Mouse (Mus musculus) heart, adult 2 months (tissue): Measurements from ENCODE around the gene Poc1a. TPM values are rescaled to one million over a fixed set of nuclear protein-coding genes. Genes with fewer than 3 reads are reported as not detected.

Experiments used
- DNase-seq, 2 experiments: peaks; one replicate each; pipeline ENCODE4 v3.0.0; 2021
- H3K27ac ChIP-seq: fragments of 200-600 bp; 2 replicates; pipeline ENCODE4 v1.8.1; 2022
- H3K27me3 ChIP-seq: fragments of 200-500 bp; 2 replicates; pipeline ENCODE4 v1.6.1; 2012; ENCODE audit warnings: mild to moderate bottlenecking, low read length, inconsistent platforms, mixed read lengths; ENCODE audit not compliant: control insufficient read depth, insufficient read depth
- H3K36me3 ChIP-seq: fragments of 200-500 bp; 2 replicates; pipeline ENCODE4 v1.6.1; 2012; ENCODE audit warnings: low read length, inconsistent platforms; ENCODE audit not compliant: control insufficient read depth, insufficient read depth
- H3K4me1 ChIP-seq: fragments of 200-500 bp; 2 replicates; pipeline ENCODE4 v1.6.1; 2011; ENCODE audit warnings: low read length; ENCODE audit not compliant: control insufficient read depth, insufficient read depth
- H3K4me3 ChIP-seq: fragments of 200-600 bp; 2 replicates; pipeline ENCODE4 v1.8.1; 2022
- H3K79me2 ChIP-seq: fragments of 200-500 bp; replicated peaks from 2 replicates; pipeline ENCODE4 v1.6.1; 2012; ENCODE audit warnings: mild to moderate bottlenecking, inconsistent platforms, low read length, moderate library complexity, mixed read lengths; ENCODE audit not compliant: control insufficient read depth, insufficient read depth
- H3K9ac ChIP-seq: fragments of 200-500 bp; 2 replicates; pipeline ENCODE4 v1.6.1; 2012; ENCODE audit warnings: low read depth, mild to moderate bottlenecking, control low read depth, inconsistent platforms, low read length, mixed read lengths
- CTCF ChIP-seq: fragments of 200-600 bp; IDR thresholded peaks from 2 replicates; pipeline ENCODE4 v1.8.1; 2022; ENCODE audit warnings: antibody characterized with exemption, mild to moderate bottlenecking, moderate library complexity
- EP300 ChIP-seq: fragments of 200-500 bp; IDR thresholded peaks from 2 replicates; pipeline ENCODE4 v1.6.1; 2011; ENCODE audit warnings: low read depth, low read length, control low read depth; ENCODE audit not compliant: insufficient read depth
- POLR2A ChIP-seq: fragments of 200-500 bp; IDR thresholded peaks from 2 replicates; pipeline ENCODE4 v1.6.1; 2011; ENCODE audit warnings: mild to moderate bottlenecking, low read depth, low read length, control low read depth; ENCODE audit not compliant: insufficient read depth
- WGBS: fragments of 180-500 bp; shearing (Covaris S2); methylation state at CpG from one replicate; pipeline ENCODE4 v1.1.7; 2018; 5-methylcytosine and 5-hydroxymethylcytosine counted together
- intact Hi-C: fragments of 180-260 bp; cut with DNase I; formaldehyde crosslinking; loops from one replicate; pipeline ENCODE4 v1.15.1; 2025
- polyA plus RNA-seq: library from polyadenylated mRNA; depleted of rRNA; stranded (reverse); fragments of >200 nt; gene quantifications from 2 replicates; pipeline ENCODE4 v1.2.3, GENCODE M21; 2012
- total RNA-seq, 2 experiments: library from RNA; stranded (reverse); gene quantifications; 2 replicates each; pipeline ENCODE4 v1.2.3; 2021

Poc1a gene
- total and polyA plus RNA-seq, 3 experiments, result 3.2 to 6.2 (median 4.0) TPM

- peaks cover 10% of the 10 kb centered on the region for H3K36me3 ChIP-seq
- peak overlapping the region; percentile 60 for H3K9ac ChIP-seq
- H3K27me3 ChIP-seq, result no peaks in the 10 kb centered on the region
- peak in 1 of 2 experiments; percentile 41 for DNase-seq
- TF ChIP-seq CTCF (no peak), POLR2A (no peak), EP300 (no peak)
- H3K79me2 ChIP-seq, result peaks cover 15% of the 10 kb centered on the region
- 59% methylated on average over 11 of the region's 11 CpGs for WGBS
- intact Hi-C loops, result loop anchor here (1.0 kb wide), 1 partner anchor 12 kb away; no protein-coding TSS in a partner anchor
- peaks cover 16% of the 10 kb centered on the region for H3K4me1 ChIP-seq
- peak overlapping the region; percentile 93 for H3K27ac ChIP-seq
- peak overlapping the region; percentile 42 for H3K4me3 ChIP-seq
Measured at GRCm38 (mm10) chr9:106372431-106373412, 91.9 kb downstream of the Poc1a start.

DNA sequence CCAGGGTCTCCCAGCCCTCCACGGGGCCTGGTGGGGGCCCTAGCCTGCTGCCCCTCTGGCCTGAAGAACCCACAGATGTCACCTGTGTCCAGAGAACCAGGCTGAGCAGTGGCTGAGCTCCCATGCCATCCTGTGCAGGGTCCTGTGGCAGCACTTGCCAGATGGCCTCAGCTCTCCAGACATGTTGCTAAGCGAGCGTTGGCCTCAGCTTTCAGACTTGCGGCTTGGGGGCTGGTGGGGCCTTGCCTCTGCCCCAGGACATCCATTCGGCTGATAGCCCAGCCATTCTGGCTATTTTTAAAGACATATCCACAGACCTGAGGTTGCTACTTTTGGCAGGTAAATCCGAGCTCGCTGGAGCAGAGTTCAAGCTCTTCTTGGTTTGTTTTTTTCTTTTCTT, 93.1 kb downstream of the Poc1a start:
- Histone ChIP-seq H3K27me3 (no peaks in the 10 kb centered on the region), H3K36me3 (peaks cover 10% of the 10 kb centered on the region), H3K4me1 (peaks cover 16% of the 10 kb centered on the region), H3K27ac (peak overlapping the region; percentile 56), H3K79me2 (peaks cover 14% of the 10 kb centered on the region), H3K4me3 (no peak overlapping the region), H3K9ac (no peak overlapping the region)
- DNase-seq, result peak in 1 of 2 experiments; percentile 40
- 63% methylated on average over 7 of the region's 7 CpGs for WGBS
- no peak for TF ChIP-seq EP300
- no peak for TF ChIP-seq CTCF
- no peak for TF ChIP-seq POLR2A
- intact Hi-C loops, result no loop called here

GRCm38 (mm10) chr9:106377247-106377646, 96.4 kb downstream of the Poc1a start:
- H3K9ac ChIP-seq, result no peak overlapping the region
- H3K27me3 ChIP-seq, result no peaks in the 10 kb centered on the region
- peaks cover 18% of the 10 kb centered on the region for H3K4me1 ChIP-seq
- no peak overlapping the region for H3K4me3 ChIP-seq
- H3K36me3 ChIP-seq, result peaks cover 8% of the 10 kb centered on the region
- 66% methylated on average over 8 of the region's 8 CpGs for WGBS
- H3K79me2 ChIP-seq, result peaks cover 3% of the 10 kb centered on the region; the same call in 1 of the 2 replicates
- DNase-seq, result no peak
- TF ChIP-seq POLR2A (no peak), EP300 (no peak), CTCF (no peak)
- intact Hi-C loops, result no loop called here
- peak overlapping the region; percentile 43; the same call in 1 of the 2 replicates for H3K27ac ChIP-seq

DNA sequence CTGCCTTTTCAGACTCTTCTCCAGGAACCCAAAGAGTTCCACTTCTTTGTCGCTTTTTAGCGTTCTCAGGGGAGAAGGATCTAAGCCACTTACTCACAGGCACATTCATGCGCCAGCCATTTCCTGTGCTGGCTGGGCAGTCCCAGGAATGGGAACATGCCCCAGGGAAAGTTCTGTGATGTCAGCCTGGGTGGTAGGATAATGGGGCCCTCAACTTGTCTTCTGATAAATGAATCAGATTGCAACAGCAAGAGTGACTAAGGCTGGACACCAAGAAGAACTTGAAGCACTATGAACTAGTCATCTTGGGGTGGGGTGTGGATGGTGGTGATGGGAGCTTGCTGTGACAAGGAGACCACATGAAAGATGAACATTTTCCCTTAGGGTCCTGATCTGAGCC, 97.2 kb downstream of the Poc1a start:
- no peak overlapping the region for H3K9ac ChIP-seq
- 44% methylated on average over 3 of the region's 3 CpGs for WGBS
- peaks cover 11% of the 10 kb centered on the region for H3K4me1 ChIP-seq
- H3K36me3 ChIP-seq, result peaks cover 4% of the 10 kb centered on the region
- no peaks in the 10 kb centered on the region for H3K27me3 ChIP-seq
- TF ChIP-seq CTCF (no peak), EP300 (no peak), POLR2A (no peak)
- no peak for DNase-seq
- intact Hi-C loops, result no loop called here
- peak overlapping the region; percentile 26; the same call in 1 of the 2 replicates for H3K27ac ChIP-seq
- H3K4me3 ChIP-seq, result no peak overlapping the region
- H3K79me2 ChIP-seq, result peaks cover 2% of the 10 kb centered on the region; the same call in 1 of the 2 replicates

DNA sequence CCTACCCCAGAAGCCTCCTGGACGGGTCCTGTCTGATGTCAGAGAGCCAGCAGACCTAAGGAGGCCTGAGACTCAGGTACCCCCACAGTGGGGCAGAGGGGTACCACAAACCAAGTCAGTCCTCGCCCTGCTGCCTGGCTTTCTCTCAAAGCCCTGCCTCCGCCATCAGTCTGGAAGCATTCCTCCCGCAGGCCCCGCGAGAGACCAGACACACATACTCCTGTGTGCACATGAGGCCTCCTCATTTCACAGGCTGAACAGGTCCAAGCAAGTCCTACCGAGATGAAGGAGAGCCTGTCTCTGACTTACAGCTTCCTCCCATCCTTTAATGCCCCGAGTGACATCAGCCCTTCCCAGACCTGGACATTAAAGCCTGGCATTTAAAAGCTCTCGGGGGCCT, 97.9 kb downstream of the Poc1a start:
- no peaks in the 10 kb centered on the region for H3K27me3 ChIP-seq
- no peak overlapping the region for H3K27ac ChIP-seq
- no peak overlapping the region for H3K9ac ChIP-seq
- intact Hi-C loops, result no loop called here
- TF ChIP-seq CTCF, result no peak
- no peak for TF ChIP-seq EP300
- no peak for TF ChIP-seq POLR2A
- no peak for DNase-seq
- 72% methylated on average over 9 of the region's 9 CpGs for WGBS
- H3K79me2 ChIP-seq, result 0 out of 2 replicates have a peak, but pooled peaks cover 2% of the 10 kb centered on the region
- peaks cover 4% of the 10 kb centered on the region for H3K36me3 ChIP-seq
- no peak overlapping the region for H3K4me3 ChIP-seq
- H3K4me1 ChIP-seq, result peaks cover 14% of the 10 kb centered on the region
